Mouse (Mus musculus) layer of hippocampus, adult 8-10 months (tissue): ENCODE data around the gene Taf15. TPM values are rescaled to one million over a fixed set of nuclear protein-coding genes. Genes with fewer than 3 reads are reported as not detected.
"Not testable (repeated sequence)": the region's sequence is repeated elsewhere in the genome, so short reads cannot be mapped to it uniquely, and the experiment has no call there.

Experiments
- DNase-seq, 2 experiments: peaks; one replicate each; pipeline ENCODE4 v3.0.0; 2022; ENCODE audit warnings: low spot score in 2 of 2
- total RNA-seq, 4 experiments: library from RNA; stranded (reverse); gene quantifications; 2 replicates each; pipeline ENCODE4 v1.2.4; 2022

The Taf15 gene
- total RNA-seq, 4 experiments from 2014 or later = 67.6 to 80.2 (median 69.6) TPM

- DNase-seq = no peak
Measured at GRCm38 (mm10) chr11:83536831-83537230, 63.9 kb downstream of the Taf15 start.

GRCm38 (mm10) chr11:83538705-83539314, 65.9 kb downstream of the Taf15 start:
- DNase-seq = no peak

DNA sequence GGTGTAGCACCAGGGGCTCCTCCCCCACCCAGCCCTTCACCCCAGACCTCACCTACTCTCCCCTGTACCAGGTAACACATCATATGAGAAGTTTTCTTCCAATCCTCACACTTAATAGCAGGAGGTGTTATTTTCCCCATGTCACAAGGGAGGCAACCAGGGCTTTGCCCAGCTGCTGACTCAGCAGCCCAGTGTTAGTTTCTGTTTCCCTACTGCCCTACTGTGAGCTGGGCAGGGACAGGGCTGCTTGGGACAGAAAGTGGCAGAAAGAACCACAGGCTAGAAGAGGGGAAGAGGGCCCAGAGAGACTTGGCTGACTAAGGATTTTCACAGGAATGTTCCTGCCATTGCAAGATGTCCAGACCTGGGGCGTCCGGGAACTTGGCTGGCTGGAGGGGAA, 68.0 kb downstream of the Taf15 start:
- DNase-seq = no peak

GRCm38 (mm10) chr11:83541415-83541814, 68.5 kb downstream of the Taf15 start:
- DNase-seq = no peak

GRCm38 (mm10) chr11:83544214-83544613, 71.3 kb downstream of the Taf15 start:
- DNase-seq = no peak

GRCm38 (mm10) chr11:83550186-83550632, 77.3 kb downstream of the Taf15 start:
- no peak for DNase-seq

- not testable (repeated sequence) for DNase-seq
Measured at GRCm38 (mm10) chr11:83551037-83551436, 78.2 kb downstream of the Taf15 start.

DNA sequence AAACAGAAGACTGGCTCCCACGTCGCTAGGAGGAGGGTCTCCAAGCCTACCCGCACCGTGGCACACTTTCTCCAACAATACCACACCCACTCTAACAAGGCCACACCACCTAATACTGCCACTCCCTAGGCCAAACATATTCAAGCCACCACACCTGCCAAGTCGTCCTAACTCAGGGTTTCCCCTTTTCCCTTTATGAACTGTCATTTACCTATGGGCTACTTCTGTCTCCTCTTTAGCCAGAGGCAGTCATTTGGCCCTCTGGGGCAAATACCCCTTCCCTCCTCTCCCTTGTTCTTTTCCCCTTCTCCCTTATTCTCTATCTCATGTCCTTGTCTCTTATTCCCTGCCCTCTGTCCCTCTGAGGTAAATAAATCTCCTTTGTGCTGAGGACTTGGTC, 78.8 kb downstream of the Taf15 start:
- DNase-seq = no peak

Other genes with a start within 250 kb of the Taf15 start
- gene Slfn14, start 186.4 kb upstream of the Taf15 start, total RNA-seq = under 1 TPM in 1 of 4 experiments, not detected in 3; 0.09 TPM
- gene Ap2b1, start 174.1 kb upstream of the Taf15 start, total RNA-seq = 100 to 1,000 TPM; 281 to 326 (median 296) TPM
- gene Pex12, start 170.5 kb upstream of the Taf15 start, total RNA-seq = 10 to 100 TPM in 2 of 4 experiments, 1 to 10 TPM in 2; 8.8 to 15.2 (median 12.2) TPM
- 100 to 1,000 TPM; 202 to 211 (median 208) TPM for gene Rasl10b, start 63.9 kb upstream of the Taf15 start, total RNA-seq
- gene Gas2l2, start 43.6 kb upstream of the Taf15 start, total RNA-seq = under 1 TPM; 0.43 to 0.56 (median 0.48) TPM
- under 1 TPM in 2 of 4 experiments, not detected in 2; 0.40 to 0.51 TPM for gene 1700020L24Rik, start 35.4 kb upstream of the Taf15 start, total RNA-seq
- gene Mmp28, start 10.0 kb upstream of the Taf15 start, total RNA-seq = 1 to 10 TPM; 2.9 to 3.8 (median 3.7) TPM
- not detected for gene Heatr9, start 49.1 kb downstream of the Taf15 start, total RNA-seq
- under 1 TPM in 2 of 4 experiments, not detected in 2; 0.68 to 0.93 TPM for gene Ccl5, start 57.4 kb downstream of the Taf15 start, total RNA-seq
- 1 to 10 TPM; 5.1 to 10.0 (median 7.7) TPM for gene Ccl9, start 105.5 kb downstream of the Taf15 start, total RNA-seq
- 10 to 100 TPM in 2 of 4 experiments, 1 to 10 TPM in 1, under 1 TPM in 1; 0.43 to 51.7 (median 19.3) TPM for gene Ccl6, start 120.0 kb downstream of the Taf15 start, total RNA-seq
- gene Rpl9-ps1, start 172.5 kb downstream of the Taf15 start, total RNA-seq = not detected
- gene Ccl3, start 176.3 kb downstream of the Taf15 start, total RNA-seq = 10 to 100 TPM in 2 of 4 experiments, under 1 TPM in 1, not detected in 1; 0.43 to 25.0 (median 17.2) TPM
- 1 to 10 TPM in 2 of 4 experiments, not detected in 2; 3.1 to 7.1 TPM for gene Ccl4, start 189.5 kb downstream of the Taf15 start, total RNA-seq
- gene Wfdc17, start 230.9 kb downstream of the Taf15 start, total RNA-seq = 1 to 10 TPM in 2 of 4 experiments, not detected in 2; 2.3 to 2.4 TPM
- not detected for gene Wfdc18, start 235.9 kb downstream of the Taf15 start, total RNA-seq